Mouse (Mus musculus): ENCODE data around the gene Ak9. TPM values are rescaled to one million over a fixed set of nuclear protein-coding genes. Genes with fewer than 3 reads are reported as not detected.

Ak9 gene
- polyA plus RNA-seq, 1 experiment from 2014 or later, result 0.27 TPM

DNA sequence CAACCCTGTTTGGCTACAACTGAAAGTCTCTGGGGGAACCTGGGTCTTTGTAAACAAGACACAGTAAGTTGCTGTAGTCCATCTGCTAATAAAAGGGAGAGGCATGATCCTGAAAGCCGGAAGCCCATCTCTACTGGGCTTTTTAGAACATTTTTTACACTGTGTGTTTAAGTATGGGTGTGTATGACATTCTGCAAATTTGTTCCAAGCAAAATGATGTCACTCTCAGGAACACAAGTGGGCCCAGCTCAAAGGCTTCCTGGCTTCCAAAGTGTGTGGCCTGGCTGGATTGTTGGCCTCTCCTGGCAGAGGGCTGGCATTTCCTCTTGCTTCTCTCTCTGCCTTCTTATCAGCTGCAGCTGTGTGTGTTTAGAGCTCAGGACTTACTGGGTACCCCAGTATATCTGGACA lies 171.2 kb downstream of the Ak9 start:
- Histone ChIP-seq H3K4me2 (peak overlapping the region; percentile 96; the same call in 1 of the 2 replicates), H3K9ac (peak overlapping the region; percentile 66)

GRCm38 (mm10) chr10:41476171-41477017 lies 172.6 kb downstream of the Ak9 start, which contains the start of gene Mical1:
Mical1 (plus strand) TSS chr10:41476314.
- Histone ChIP-seq H3K9ac (peak within 1 kb of the TSS; percentile 91), H3K4me2 (peak within 1 kb of the TSS; percentile 96), H3K27me3 (replicated peaks) (no peaks in the 10 kb centered on the region), H3K9me3 (no peaks in the 10 kb centered on the region), H3K4me1 (peaks cover 84% of the 10 kb centered on the region), H3K36me3 (peaks cover 32% of the 10 kb centered on the region), H3K27ac (replicated peaks) (peak within 1 kb of the TSS; percentile 90), H3K4me3 (peak within 1 kb of the TSS; percentile 75)
- under 1% methylated on average over 35 of the region's 35 CpGs for WGBS
- ATAC-seq (ENCODE audit: extremely low read depth, insufficient number of reproducible peaks, low FRiP score, low TSS enrichment), result peak; percentile 64

More for the DNA sequence above, 171.2 kb downstream of the Ak9 start:
- H3K27me3 ChIP-seq (replicated peaks), result no peaks in the 10 kb centered on the region
- H3K4me1 ChIP-seq, result peaks cover 70% of the 10 kb centered on the region
- H3K36me3 ChIP-seq, result peaks cover 21% of the 10 kb centered on the region
- no peaks in the 10 kb centered on the region for H3K9me3 ChIP-seq
- WGBS, result 56% methylated on average over 1 of the region's 1 CpGs
- H3K27ac ChIP-seq (replicated peaks), result peak overlapping the region; percentile 90
- H3K4me3 ChIP-seq, result no peak overlapping the region
- ATAC-seq (ENCODE audit: extremely low read depth, insufficient number of reproducible peaks, low FRiP score, low TSS enrichment), result no peak

GRCm38 (mm10) chr10:41477018-41477277 lies 173.2 kb downstream of the Ak9 start:
- no peak for ATAC-seq (ENCODE audit: extremely low read depth, insufficient number of reproducible peaks, low FRiP score, low TSS enrichment)
- Histone ChIP-seq H3K27me3 (replicated peaks) (no peaks in the 10 kb centered on the region), H3K27ac (replicated peaks) (peak overlapping the region; percentile 90), H3K4me3 (peak overlapping the region; percentile 75), H3K4me1 (peaks cover 87% of the 10 kb centered on the region), H3K4me2 (peak overlapping the region; percentile 96), H3K36me3 (peaks cover 37% of the 10 kb centered on the region), H3K9me3 (no peaks in the 10 kb centered on the region), H3K9ac (peak overlapping the region; percentile 91)
- WGBS, result 0% methylated on average over 9 of the region's 9 CpGs

DNA sequence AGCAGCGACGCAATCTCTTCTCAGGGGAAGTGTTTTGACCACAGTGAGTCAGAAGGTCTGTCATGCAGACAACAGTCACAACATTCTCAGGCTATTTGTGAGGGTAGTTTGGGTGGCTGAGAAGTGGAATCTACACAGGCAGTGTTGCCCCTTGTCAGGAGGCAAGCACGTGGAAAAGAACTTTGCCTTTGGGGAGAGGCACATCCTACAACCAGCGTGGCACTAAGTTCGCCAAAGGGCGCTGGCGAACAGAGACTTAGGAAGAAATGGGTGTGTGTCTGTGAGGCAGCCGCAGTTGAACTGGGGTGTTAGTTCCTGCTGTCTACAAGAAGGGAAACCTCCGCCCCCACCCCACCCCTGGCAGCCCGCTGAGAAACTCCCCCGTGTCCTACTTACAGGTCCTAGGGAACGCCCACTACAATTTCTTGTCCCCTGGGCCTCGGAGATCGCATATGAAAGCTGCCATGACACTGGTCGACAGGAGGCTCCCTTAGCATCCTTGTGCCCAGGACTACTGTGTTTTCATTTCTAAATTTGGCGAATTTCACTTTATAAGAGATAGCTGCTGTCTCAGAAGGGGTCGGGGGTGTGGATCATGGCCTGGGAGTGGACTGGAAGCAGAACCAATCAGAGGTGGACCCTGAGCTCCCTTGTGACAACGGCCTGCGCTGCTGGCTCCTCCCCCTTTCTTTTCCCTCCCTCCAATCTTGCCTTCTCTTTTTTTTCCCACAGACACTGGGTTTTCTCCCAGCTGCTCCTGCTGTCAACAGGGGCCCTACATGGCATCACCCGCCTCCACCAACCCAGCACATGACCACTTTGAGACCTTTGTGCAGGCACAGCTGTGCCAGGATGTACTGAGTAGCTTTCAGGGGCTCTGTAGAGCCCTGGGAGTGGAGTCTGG lies 173.8 kb downstream of the Ak9 start:
- Histone ChIP-seq H3K9ac (peak overlapping the region; percentile 91), H3K4me2 (peak overlapping the region; percentile 96), H3K36me3 (peaks cover 43% of the 10 kb centered on the region), H3K4me3 (peak overlapping the region; percentile 75), H3K4me1 (peaks cover 81% of the 10 kb centered on the region), H3K27ac (replicated peaks) (peak overlapping the region; percentile 90), H3K27me3 (replicated peaks) (no peaks in the 10 kb centered on the region), H3K9me3 (no peaks in the 10 kb centered on the region)
- peak; percentile 47; the same call in 1 of the 2 replicates for ATAC-seq (ENCODE audit: extremely low read depth, insufficient number of reproducible peaks, low FRiP score, low TSS enrichment)
- WGBS, result 2% methylated on average over 20 of the region's 20 CpGs

GRCm38 (mm10) chr10:41479961-41480360 lies 176.2 kb downstream of the Ak9 start:
- Histone ChIP-seq H3K36me3 (peaks cover 67% of the 10 kb centered on the region), H3K4me3 (no peak overlapping the region), H3K9ac (no peak overlapping the region), H3K9me3 (no peaks in the 10 kb centered on the region), H3K4me1 (peaks cover 57% of the 10 kb centered on the region), H3K27ac (replicated peaks) (no peak overlapping the region), H3K27me3 (replicated peaks) (no peaks in the 10 kb centered on the region), H3K4me2 (no peak overlapping the region)
- ATAC-seq (ENCODE audit: extremely low read depth, insufficient number of reproducible peaks, low FRiP score, low TSS enrichment), result no peak
- WGBS, result 86% methylated on average over 3 of the region's 3 CpGs

GRCm38 (mm10) chr10:41480938-41481880 lies 177.4 kb downstream of the Ak9 start:
- 39% methylated on average over 33 of the region's 33 CpGs for WGBS
- Histone ChIP-seq H3K4me2 (peak overlapping the region; percentile 34), H3K9me3 (no peaks in the 10 kb centered on the region), H3K27me3 (replicated peaks) (no peaks in the 10 kb centered on the region), H3K4me3 (no peak overlapping the region), H3K27ac (replicated peaks) (no peak overlapping the region), H3K4me1 (peaks cover 45% of the 10 kb centered on the region), H3K9ac (peak overlapping the region; percentile 16), H3K36me3 (peaks cover 80% of the 10 kb centered on the region)
- no peak for ATAC-seq (ENCODE audit: extremely low read depth, insufficient number of reproducible peaks, low FRiP score, low TSS enrichment)

DNA sequence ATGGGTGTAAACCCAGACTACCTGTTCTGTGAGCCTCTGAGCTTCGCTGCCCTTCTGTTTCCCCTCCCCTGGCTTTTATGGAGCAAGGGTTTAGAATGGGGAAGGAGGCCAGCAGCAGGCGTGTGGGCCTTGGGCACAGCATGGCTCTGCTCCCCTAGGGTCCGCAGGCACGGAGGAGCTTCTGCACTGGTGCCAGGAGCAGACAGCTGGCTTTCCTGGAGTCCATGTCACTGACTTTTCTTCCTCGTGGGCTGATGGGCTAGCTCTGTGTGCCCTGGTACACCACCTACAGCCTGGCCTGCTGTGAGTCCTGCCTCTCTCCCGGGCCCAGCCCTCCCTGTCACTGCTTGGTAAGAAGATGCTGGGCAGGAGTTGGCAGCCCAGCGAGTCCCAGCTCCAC lies 178.7 kb downstream of the Ak9 start:
- H3K4me2 ChIP-seq, result no peak overlapping the region
- H3K27ac ChIP-seq (replicated peaks), result no peak overlapping the region
- H3K9ac ChIP-seq, result no peak overlapping the region
- no peaks in the 10 kb centered on the region for H3K27me3 ChIP-seq (replicated peaks)
- H3K9me3 ChIP-seq, result no peaks in the 10 kb centered on the region
- peaks cover 92% of the 10 kb centered on the region for H3K36me3 ChIP-seq
- H3K4me1 ChIP-seq, result peaks cover 38% of the 10 kb centered on the region
- ATAC-seq (ENCODE audit: extremely low read depth, insufficient number of reproducible peaks, low FRiP score, low TSS enrichment), result no peak
- 84% methylated on average over 7 of the region's 7 CpGs for WGBS
- H3K4me3 ChIP-seq, result no peak overlapping the region

Other genes with a start within 250 kb of the Ak9 start
- not detected in 2 replicates for gene Gpr6, start 231.7 kb upstream of the Ak9 start, polyA plus RNA-seq (2015; fragmentation: Nextera tagmentation; extraction: Ambion mirVana)
- gene Fig4, start 720 bp upstream of the Ak9 start, polyA plus RNA-seq (2015; fragmentation: Nextera tagmentation; extraction: Ambion mirVana), result 44.0 and 47.2 TPM in 2 replicates
- 11.2 and 11.3 TPM in 2 replicates for gene Zbtb24, start 146.4 kb downstream of the Ak9 start, polyA plus RNA-seq (2015; fragmentation: Nextera tagmentation; extraction: Ambion mirVana)
- gene Mical1, start 172.3 kb downstream of the Ak9 start, polyA plus RNA-seq (2015; fragmentation: Nextera tagmentation; extraction: Ambion mirVana), result 33.4 and 33.8 TPM in 2 replicates
- gene Smpd2, start 186.4 kb downstream of the Ak9 start, polyA plus RNA-seq (2015; fragmentation: Nextera tagmentation; extraction: Ambion mirVana), result 46.3 and 48.4 TPM in 2 replicates
- 1.1 and 1.3 TPM in 2 replicates for gene Ppil6, start 186.5 kb downstream of the Ak9 start, polyA plus RNA-seq (2015; fragmentation: Nextera tagmentation; extraction: Ambion mirVana)
- 166 and 169 TPM in 2 replicates for gene Cd164, start 215.4 kb downstream of the Ak9 start, polyA plus RNA-seq (2015; fragmentation: Nextera tagmentation; extraction: Ambion mirVana)

All from heart, embryonic 13.5 days (tissue).